10 mouse cellular contexts compared by ENCODE assay signal in the genomic region with DNA sequence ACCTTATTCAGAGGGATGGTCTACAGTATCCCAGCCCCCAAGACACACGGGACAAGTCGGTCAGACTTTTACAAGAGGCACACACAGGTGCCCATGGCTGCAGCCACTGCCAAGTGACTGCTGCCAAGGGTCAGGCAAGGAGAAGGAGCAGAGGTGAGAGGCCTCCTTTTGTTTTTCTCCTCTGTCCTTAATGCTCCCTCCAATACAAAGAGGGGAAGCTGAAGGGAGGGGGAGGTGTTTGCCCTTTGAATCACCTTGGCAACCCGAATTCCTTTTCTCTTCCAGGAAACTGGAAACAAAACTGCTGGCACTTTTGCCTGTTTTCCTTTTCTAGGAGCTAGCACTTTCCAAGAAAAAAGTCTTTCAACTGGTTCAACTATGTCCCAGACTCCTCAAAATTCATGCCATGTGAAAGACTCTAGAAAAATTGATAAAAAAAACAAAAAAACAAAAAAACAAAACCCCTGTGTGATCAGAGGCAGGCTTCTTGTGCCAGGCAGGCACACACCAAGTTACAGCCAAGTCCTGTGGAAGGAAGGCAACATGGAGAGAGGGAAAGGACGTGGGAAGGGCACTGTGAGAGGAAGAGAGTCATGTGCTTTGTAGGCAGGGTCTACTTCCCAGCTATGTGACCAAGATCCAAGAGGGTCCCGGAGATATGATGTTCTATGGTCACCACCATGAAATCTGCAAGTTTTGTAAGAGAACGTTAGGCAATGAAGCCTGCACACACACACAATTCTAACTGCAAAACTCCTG.
A peak's percentile ranks its signal among the peaks of the same experiment; 100 is the strongest.
DNase-seq lines count a peak whose midpoint lies in the region; ATAC-seq and TF ChIP-seq lines count a peak whose summit lies in the region.
"Had no signal": no experiment of that assay in that cellular context is flagged by ENCODE, and none has a peak within 500 bp of the region (broad histone marks: within the 10 kb centered on the region; RNA-seq: fewer than 3 reads in every experiment).

No protein-coding gene starts in this region.

- H3K36me3 ChIP-seq in midbrain, embryonic 11.5 days (ENCODE audit: control insufficient read depth, insufficient read depth, low read length), result no peaks in the 10 kb centered on the region
- H3K36me3 ChIP-seq: liver, embryonic 15.5 days had no signal

- ATAC-seq in granulocyte monocyte progenitor cell, adult 5-6 weeks (replicated peaks; ENCODE audit: poor library complexity, severe bottlenecking), result peak; percentile 69
- peak; percentile 49; the same call in 1 of the 2 replicates for ATAC-seq in midbrain, embryonic 11.5 days (ENCODE audit: low FRiP score)

- H3K9me3 ChIP-seq in midbrain, embryonic 11.5 days (ENCODE audit: control insufficient read depth, low read length), result no peaks in the 10 kb centered on the region
- H3K9me3 ChIP-seq: liver, embryonic 15.5 days had no signal

- peaks cover 8% of the 10 kb centered on the region for H3K4me1 ChIP-seq in lung, adult 2 months (ENCODE audit: control insufficient read depth, insufficient read depth, low read length)
- peaks cover 15% of the 10 kb centered on the region for H3K4me1 ChIP-seq in midbrain, embryonic 11.5 days (ENCODE audit: control insufficient read depth, insufficient read depth, low read length)
- H3K4me1 ChIP-seq: liver, embryonic 15.5 days had no signal

- no peak for TF ChIP-seq CTCF in lung, adult 2 months (IDR thresholded peaks at IDR 0.05; ENCODE audit: insufficient read depth, low read length)
- no peak for TF ChIP-seq CTCF in brain, embryonic 14.5 days (IDR thresholded peaks at IDR 0.05; ENCODE audit: borderline replicate concordance, extremely low read depth, insufficient read depth, insufficient read length)

- H3K27me3 ChIP-seq in midbrain, embryonic 11.5 days (ENCODE audit: control insufficient read depth, insufficient read depth, low read length), result no peaks in the 10 kb centered on the region
- H3K27me3 ChIP-seq: liver, embryonic 15.5 days had no signal

- DNase-seq in lung, postnatal 10 days, result peak; percentile 44
- no peak for DNase-seq in lung, adult 2 months
- DNase-seq in brain, embryonic 14.5 days (ENCODE audit: low read depth), result peak; percentile 55
- no peak for DNase-seq in midbrain, embryonic 11.5 days (ENCODE audit: low spot score, missing footprints)
- no peak for DNase-seq in cerebellum, adult 11-12 months
- no peak for DNase-seq in cerebellum, postnatal 14 days
- DNase-seq in layer of hippocampus, adult 8-10 months (ENCODE audit: low spot score in 2 of 2), result no peak
- DNase-seq: cerebellum, adult 2 months had no signal

- no peak overlapping the region for H3K4me2 ChIP-seq in midbrain, embryonic 11.5 days
- H3K4me2 ChIP-seq: liver, embryonic 15.5 days had no signal

- no peak for TF ChIP-seq POLR2A in lung, adult 2 months (IDR thresholded peaks at IDR 0.05; ENCODE audit: borderline replicate concordance, extremely low read depth, low read depth, low read length)
- TF ChIP-seq POLR2A in brain, embryonic 14.5 days (IDR thresholded peaks at IDR 0.05; ENCODE audit: borderline replicate concordance, extremely low read depth, insufficient read depth, insufficient read length, poor library complexity, severe bottlenecking), result no peak

- 34% methylated on average over 6 of the region's 6 CpGs for WGBS in lung, adult 2 months
- 30% methylated on average over 6 of the region's 6 CpGs for WGBS in midbrain, embryonic 11.5 days

- H3K9ac ChIP-seq in midbrain, embryonic 11.5 days (ENCODE audit: low read length), result no peak overlapping the region
- H3K9ac ChIP-seq: liver, embryonic 15.5 days had no signal

- no peak overlapping the region for H3K27ac ChIP-seq in midbrain, embryonic 11.5 days (ENCODE audit: low read depth, low read length)
- H3K27ac ChIP-seq: liver, embryonic 15.5 days had no signal

- H3K4me3 ChIP-seq in lung, adult 2 months (replicated peaks; ENCODE audit: extremely low read depth, low read depth, low read length), result no peak overlapping the region
- no peak overlapping the region for H3K4me3 ChIP-seq in midbrain, embryonic 11.5 days (ENCODE audit: low read depth, low read length)
- H3K4me3 ChIP-seq: liver, embryonic 15.5 days had no signal

Comparison
In these comparisons a context has a peak if more than half of its experiments do, and no peak if none do; other contexts are left out.
1. DNase-seq: peak in lung, postnatal 10 days (single experiment) and brain, embryonic 14.5 days (single experiment); none in lung, adult 2 months (single experiment), midbrain, embryonic 11.5 days (single experiment), cerebellum, adult 11-12 months (single experiment), cerebellum, postnatal 14 days (0 of 2) and layer of hippocampus, adult 8-10 months (0 of 2).